Mouse (Mus musculus) Muller cell, postnatal 12 days (primary cell): ENCODE data around the gene Sap18b.
"Not testable (repeated sequence)": the region's sequence is repeated elsewhere in the genome, so short reads cannot be mapped to it uniquely, and the experiment has no call there.

Experiments used
- DNase-seq: peaks from one replicate; pipeline ENCODE4 v3.0.0-alpha.2; 2015; ENCODE audit errors: inconsistent ontology term

The Sap18b gene

GRCm38 (mm10) chr8:95825162-95825561, at the start of gene Sap18b:
TSS of gene Sap18b (plus strand) at chr8:95825346.
- DNase-seq = not testable (repeated sequence)

- no peak for DNase-seq
These were observed 44.1 kb upstream of the Sap18b start for GRCm38 (mm10) chr8:95781085-95781484.

- no peak for DNase-seq
These were observed 43.4 kb upstream of the Sap18b start for GRCm38 (mm10) chr8:95781775-95782174.

- no peak for DNase-seq
These were observed 42.5 kb upstream of the Sap18b start for GRCm38 (mm10) chr8:95782628-95783027.

- no peak for DNase-seq
These were observed 39.6 kb upstream of the Sap18b start for GRCm38 (mm10) chr8:95785591-95785990.

GRCm38 (mm10) chr8:95795333-95796061, 29.6 kb upstream of the Sap18b start:
- not testable (repeated sequence) for DNase-seq

GRCm38 (mm10) chr8:95799117-95799516, 26.0 kb upstream of the Sap18b start:
- DNase-seq = no peak

- DNase-seq = no peak
These were observed 25.3 kb upstream of the Sap18b start for GRCm38 (mm10) chr8:95799891-95800290.

- no peak for DNase-seq
These were observed 24.8 kb upstream of the Sap18b start for GRCm38 (mm10) chr8:95800353-95800752.

GRCm38 (mm10) chr8:95801476-95802064, 23.6 kb upstream of the Sap18b start:
- no peak for DNase-seq

GRCm38 (mm10) chr8:95802231-95802630, 22.9 kb upstream of the Sap18b start:
- DNase-seq = no peak

- peak; percentile 5 for DNase-seq
These were observed 19.7 kb upstream of the Sap18b start for GRCm38 (mm10) chr8:95805482-95805881.

GRCm38 (mm10) chr8:95806461-95807191, 18.5 kb upstream of the Sap18b start:
- no peak for DNase-seq

- DNase-seq = peak; percentile 99
These were observed 17.8 kb upstream of the Sap18b start, which contains the start of gene Cnot1 for GRCm38 (mm10) chr8:95807331-95807843. TSS of gene Cnot1 (minus strand) at chr8:95807464.

- peak; percentile 94 for DNase-seq
These were observed 17.3 kb upstream of the Sap18b start for GRCm38 (mm10) chr8:95807861-95808260.

- no peak for DNase-seq
These were observed 16.5 kb upstream of the Sap18b start for GRCm38 (mm10) chr8:95808631-95809030.

- no peak for DNase-seq
These were observed 16.0 kb upstream of the Sap18b start for GRCm38 (mm10) chr8:95809116-95809515.

GRCm38 (mm10) chr8:95810184-95810591, 15.0 kb upstream of the Sap18b start:
- no peak for DNase-seq

GRCm38 (mm10) chr8:95816044-95816708, 9.0 kb upstream of the Sap18b start:
- DNase-seq = no peak

GRCm38 (mm10) chr8:95817597-95817996, 7.5 kb upstream of the Sap18b start:
- no peak for DNase-seq

- no peak for DNase-seq
These were observed 6.9 kb upstream of the Sap18b start for GRCm38 (mm10) chr8:95818211-95818610.

- DNase-seq = no peak
These were observed 3.9 kb upstream of the Sap18b start for GRCm38 (mm10) chr8:95821266-95821665.
